Mouse (Mus musculus): ENCODE measurements around the gene Chp1. TPM values are rescaled to one million over a fixed set of nuclear protein-coding genes. Genes with fewer than 3 reads are reported as not detected.
"Not testable (repeated sequence)": the region's sequence is repeated elsewhere in the genome, so short reads cannot be mapped to it uniquely, and the experiment has no call there.

The Chp1 gene
- polyA plus RNA-seq, 1 experiment from 2014 or later = 73.6 TPM

DNA sequence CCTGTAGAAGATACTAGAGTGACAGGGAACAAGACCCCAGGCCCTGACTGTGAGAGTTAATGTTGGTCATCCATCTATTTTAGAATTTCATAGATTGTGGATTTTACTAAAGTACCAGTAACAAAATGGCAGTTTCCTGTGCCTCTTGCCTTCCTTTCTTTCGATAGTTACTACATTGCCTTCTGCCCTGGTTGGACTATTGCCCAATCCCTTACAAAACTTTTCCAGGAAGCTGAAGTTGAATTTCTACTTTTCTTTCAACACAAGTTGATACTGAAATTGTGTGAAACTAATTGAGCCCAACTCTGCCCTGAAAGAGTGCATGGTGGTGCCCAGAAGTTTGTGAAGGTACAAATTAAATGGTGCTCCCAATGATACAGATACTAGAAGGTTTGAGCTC, 25.0 kb downstream of the Chp1 start:
- no peak for ATAC-seq (ENCODE audit: insufficient read depth, low FRiP score, low read depth)

DNA sequence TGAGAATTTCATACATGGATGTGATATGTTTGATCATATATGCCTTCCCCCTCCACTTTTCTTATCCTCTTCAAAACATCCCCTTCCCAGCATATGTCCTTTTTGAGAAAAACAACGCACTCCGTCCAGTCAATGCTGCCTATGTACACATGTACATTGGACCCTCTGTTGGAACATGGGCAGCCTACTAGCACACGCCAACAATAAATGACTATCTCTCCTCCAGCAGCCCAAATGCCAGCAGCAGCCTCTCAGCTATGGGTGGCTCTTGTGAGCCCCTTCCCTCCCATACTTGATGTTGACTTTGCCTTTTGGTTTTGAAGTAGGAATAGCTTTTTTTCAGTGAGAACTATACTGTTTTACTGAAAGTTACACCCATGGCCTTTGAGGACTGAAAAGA, 34.1 kb downstream of the Chp1 start:
- H3K4me2 ChIP-seq = no peak overlapping the region

More for the DNA sequence above, 25.0 kb downstream of the Chp1 start:
- H3K9me3 ChIP-seq = no peaks in the 10 kb centered on the region
- WGBS = 76% methylated on average over 1 of the region's 1 CpGs
- H3K36me3 ChIP-seq = no peaks in the 10 kb centered on the region
- no peak overlapping the region for H3K27ac ChIP-seq
- H3K9ac ChIP-seq = no peak overlapping the region
- no peak overlapping the region for H3K4me3 ChIP-seq (replicated peaks)
- H3K27me3 ChIP-seq (replicated peaks) = no peaks in the 10 kb centered on the region
- no peaks in the 10 kb centered on the region for H3K4me1 ChIP-seq
- H3K4me2 ChIP-seq = no peak overlapping the region

DNA sequence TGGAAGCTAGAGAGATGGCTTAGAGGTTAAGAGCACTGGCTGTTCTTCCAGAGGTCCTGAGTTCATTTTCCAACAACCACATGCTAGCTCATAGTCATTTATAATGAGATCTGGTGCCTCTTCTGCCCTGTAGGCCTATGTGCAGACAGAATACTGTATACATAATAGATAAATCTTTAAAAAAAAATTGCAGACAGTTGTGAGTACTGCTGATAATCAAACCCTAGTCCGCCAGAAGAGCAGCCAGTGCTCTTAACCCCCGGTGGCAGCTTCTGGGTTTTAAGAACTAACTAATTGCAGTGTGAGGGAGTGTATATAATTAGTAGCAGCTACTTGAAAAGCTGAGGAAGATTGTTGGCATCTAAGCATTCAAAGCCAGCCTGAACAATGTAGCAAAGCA, 35.9 kb downstream of the Chp1 start:
- Histone ChIP-seq H3K9ac (no peak overlapping the region), H3K27ac (no peak overlapping the region), H3K27me3 (replicated peaks) (no peaks in the 10 kb centered on the region), H3K36me3 (no peaks in the 10 kb centered on the region; the same call in 1 of the 2 replicates), H3K4me3 (replicated peaks) (no peak overlapping the region), H3K9me3 (no peaks in the 10 kb centered on the region), H3K4me2 (no peak overlapping the region), H3K4me1 (no peaks in the 10 kb centered on the region)
- ATAC-seq (ENCODE audit: insufficient read depth, low FRiP score, low read depth) = no peak
- WGBS = 46% methylated on average over 2 of the region's 2 CpGs

More for the DNA sequence above, 34.1 kb downstream of the Chp1 start:
- H3K36me3 ChIP-seq = no peaks in the 10 kb centered on the region; the same call in 1 of the 2 replicates
- no peaks in the 10 kb centered on the region for H3K27me3 ChIP-seq (replicated peaks)
- ATAC-seq (ENCODE audit: insufficient read depth, low FRiP score, low read depth) = no peak
- H3K9ac ChIP-seq = no peak overlapping the region
- no peaks in the 10 kb centered on the region for H3K4me1 ChIP-seq
- no peak overlapping the region for H3K4me3 ChIP-seq (replicated peaks)
- no peak overlapping the region for H3K27ac ChIP-seq
- no peaks in the 10 kb centered on the region for H3K9me3 ChIP-seq
- 92% methylated on average over 3 of the region's 3 CpGs for WGBS

DNA sequence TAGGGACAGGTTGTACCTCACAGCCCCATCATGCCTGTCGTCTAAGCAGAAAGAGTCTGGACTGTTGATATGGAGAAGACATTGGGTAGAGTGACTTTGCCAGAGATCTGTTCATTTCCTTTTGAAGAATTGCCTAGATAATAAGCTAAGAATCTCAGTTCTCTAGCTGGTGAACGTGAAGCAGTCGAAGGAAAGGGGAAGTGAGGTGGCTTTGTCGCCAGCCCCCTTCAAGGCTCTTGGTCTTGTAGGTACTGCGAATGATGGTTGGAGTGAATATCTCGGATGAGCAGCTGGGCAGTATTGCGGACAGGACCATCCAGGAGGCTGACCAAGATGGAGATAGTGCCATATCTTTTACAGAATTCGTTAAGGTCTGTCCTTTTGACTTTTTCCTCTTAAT, 36.8 kb downstream of the Chp1 start:
- Histone ChIP-seq H3K27me3 (replicated peaks) (no peaks in the 10 kb centered on the region), H3K36me3 (no peaks in the 10 kb centered on the region; the same call in 1 of the 2 replicates), H3K4me1 (no peaks in the 10 kb centered on the region), H3K9ac (no peak overlapping the region), H3K9me3 (no peaks in the 10 kb centered on the region), H3K4me3 (replicated peaks) (no peak overlapping the region), H3K4me2 (no peak overlapping the region), H3K27ac (no peak overlapping the region)
- no peak for ATAC-seq (ENCODE audit: insufficient read depth, low FRiP score, low read depth)
- 86% methylated on average over 8 of the region's 8 CpGs for WGBS

DNA sequence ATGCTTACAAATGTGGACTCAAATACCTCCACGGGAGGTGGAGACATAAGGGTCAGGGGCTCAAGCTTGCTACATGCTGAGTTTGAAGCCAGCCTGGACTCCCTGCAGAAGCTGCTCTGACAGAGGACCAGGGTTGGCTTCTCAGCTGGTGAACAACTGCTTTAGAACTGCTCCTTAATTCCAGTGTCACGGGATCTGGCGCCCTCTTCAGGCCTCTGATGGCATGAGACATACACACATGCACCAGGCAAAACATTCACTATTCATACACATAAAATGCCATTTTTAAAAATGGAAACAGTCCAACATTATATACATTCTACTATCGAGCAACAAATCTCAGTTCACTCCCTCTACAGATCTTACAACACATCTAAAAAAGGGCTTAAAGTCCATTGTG, 39.9 kb downstream of the Chp1 start:
- WGBS = 15% methylated on average over 4 of the region's 4 CpGs
- Histone ChIP-seq H3K36me3 (no peaks in the 10 kb centered on the region), H3K4me1 (no peaks in the 10 kb centered on the region), H3K9ac (no peak overlapping the region), H3K4me2 (no peak overlapping the region), H3K4me3 (replicated peaks) (no peak overlapping the region), H3K27me3 (replicated peaks) (no peaks in the 10 kb centered on the region), H3K27ac (no peak overlapping the region), H3K9me3 (no peaks in the 10 kb centered on the region)
- no peak for ATAC-seq (ENCODE audit: insufficient read depth, low FRiP score, low read depth)

DNA sequence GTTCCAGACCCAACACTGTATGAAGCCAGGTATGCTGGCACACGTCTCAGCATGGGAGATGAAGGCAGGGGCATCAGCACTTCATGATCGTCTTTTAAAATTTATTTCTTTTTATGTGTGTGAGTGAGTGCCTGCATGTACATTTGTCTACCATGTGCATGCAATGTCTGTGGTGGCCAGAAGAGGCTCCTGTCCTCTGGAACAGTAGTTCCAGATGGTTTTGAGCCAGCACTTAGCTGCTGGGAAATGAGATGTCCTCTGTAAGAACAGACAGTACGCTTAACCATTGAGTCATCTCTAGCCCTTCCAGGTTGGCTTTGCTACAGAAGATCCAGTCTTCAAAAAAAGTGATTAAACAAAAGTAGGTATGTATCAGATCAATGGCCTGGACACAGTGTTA, 43.8 kb downstream of the Chp1 start:
- ATAC-seq (ENCODE audit: insufficient read depth, low FRiP score, low read depth) = no peak
- Histone ChIP-seq H3K27ac (no peak overlapping the region), H3K4me3 (replicated peaks) (no peak overlapping the region), H3K27me3 (replicated peaks) (no peaks in the 10 kb centered on the region), H3K4me2 (no peak overlapping the region), H3K9me3 (no peaks in the 10 kb centered on the region), H3K36me3 (no peaks in the 10 kb centered on the region), H3K4me1 (peaks cover 5% of the 10 kb centered on the region; the same call in 1 of the 2 replicates), H3K9ac (no peak overlapping the region)
- 84% methylated on average over 3 of the region's 3 CpGs for WGBS

DNA sequence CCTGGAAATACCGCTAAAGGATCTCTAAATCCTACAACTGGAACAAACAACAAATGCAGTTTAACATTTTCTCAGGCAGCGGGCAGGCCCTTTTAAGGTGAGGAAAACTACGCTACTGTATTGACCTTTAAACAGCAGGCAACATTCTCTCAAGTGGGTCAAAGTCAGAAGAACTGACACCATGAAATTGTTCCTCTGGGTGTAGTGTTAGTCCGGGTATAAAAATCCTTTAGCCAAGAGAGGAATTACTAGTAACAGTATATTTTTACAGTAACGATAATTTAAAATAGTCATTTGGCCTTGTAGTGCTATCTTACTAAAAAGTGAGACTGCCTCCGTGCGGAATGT, 46.2 kb downstream of the Chp1 start:
- H3K9me3 ChIP-seq = no peaks in the 10 kb centered on the region
- no peak overlapping the region for H3K9ac ChIP-seq
- H3K4me1 ChIP-seq = peaks cover 5% of the 10 kb centered on the region; the same call in 1 of the 2 replicates
- peak overlapping the region; percentile 81 for H3K27ac ChIP-seq
- WGBS = 9% methylated on average over 7 of the region's 7 CpGs
- peaks cover 15% of the 10 kb centered on the region for H3K36me3 ChIP-seq
- H3K27me3 ChIP-seq (replicated peaks) = no peaks in the 10 kb centered on the region
- H3K4me3 ChIP-seq (replicated peaks) = peak overlapping the region; percentile 89
- ATAC-seq (ENCODE audit: insufficient read depth, low FRiP score, low read depth) = peak; percentile 16; the same call in 1 of the 2 replicates
- H3K4me2 ChIP-seq = peak overlapping the region; percentile 50

DNA sequence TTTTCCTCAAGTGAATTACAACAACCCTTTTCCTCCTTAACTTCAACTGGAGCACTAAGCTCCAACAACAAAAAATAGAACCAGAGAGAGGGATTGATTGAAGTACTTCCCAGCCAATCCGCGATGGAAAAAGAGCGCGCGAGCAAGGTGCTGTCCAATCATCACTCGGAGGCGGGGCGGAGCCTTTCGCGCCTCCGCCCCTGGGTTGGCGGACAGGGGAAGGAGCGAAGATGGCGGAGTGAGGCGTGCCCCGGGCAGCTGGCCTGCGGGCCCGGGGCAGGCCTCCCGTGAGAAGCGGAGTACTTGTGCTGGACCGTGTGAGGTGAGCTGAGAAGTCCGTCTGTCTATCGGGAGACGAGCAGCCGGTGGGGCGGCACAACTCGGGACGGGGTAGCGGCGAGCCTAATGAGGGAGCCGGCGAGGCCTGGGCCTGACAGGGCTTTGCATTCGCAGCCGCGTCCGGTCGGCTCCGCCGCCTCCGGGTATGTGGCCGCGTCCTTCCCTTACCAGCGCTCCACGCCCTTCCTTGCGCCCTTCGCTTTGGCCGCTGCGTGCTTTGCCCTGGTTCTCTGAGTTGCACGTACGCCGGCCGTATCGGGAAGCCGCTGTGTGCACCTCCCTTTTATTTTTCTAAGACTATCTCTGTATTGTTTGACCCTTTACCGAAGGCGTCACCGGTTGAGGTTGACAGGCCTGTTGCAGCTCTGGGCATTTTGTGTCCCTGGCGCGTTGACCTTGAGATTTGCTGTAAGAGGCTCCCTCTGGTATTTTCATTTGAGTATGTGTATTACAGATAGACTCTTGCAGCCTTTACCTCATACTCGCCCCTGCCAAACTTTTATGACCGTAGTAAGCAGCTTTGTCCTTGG, 46.9 kb downstream of the Chp1 start:
- peak overlapping the region; percentile 60 for H3K4me2 ChIP-seq
- H3K4me3 ChIP-seq (replicated peaks) = peak overlapping the region; percentile 89
- no peaks in the 10 kb centered on the region for H3K27me3 ChIP-seq (replicated peaks)
- H3K9ac ChIP-seq = peak overlapping the region; percentile 84
- H3K36me3 ChIP-seq = peaks cover 18% of the 10 kb centered on the region
- WGBS = under 1% methylated on average over 61 of the region's 61 CpGs
- peak overlapping the region; percentile 92 for H3K27ac ChIP-seq
- ATAC-seq (ENCODE audit: insufficient read depth, low FRiP score, low read depth) = peak; percentile 96
- H3K9me3 ChIP-seq = no peaks in the 10 kb centered on the region
- H3K4me1 ChIP-seq = peaks cover 5% of the 10 kb centered on the region; the same call in 1 of the 2 replicates

DNA sequence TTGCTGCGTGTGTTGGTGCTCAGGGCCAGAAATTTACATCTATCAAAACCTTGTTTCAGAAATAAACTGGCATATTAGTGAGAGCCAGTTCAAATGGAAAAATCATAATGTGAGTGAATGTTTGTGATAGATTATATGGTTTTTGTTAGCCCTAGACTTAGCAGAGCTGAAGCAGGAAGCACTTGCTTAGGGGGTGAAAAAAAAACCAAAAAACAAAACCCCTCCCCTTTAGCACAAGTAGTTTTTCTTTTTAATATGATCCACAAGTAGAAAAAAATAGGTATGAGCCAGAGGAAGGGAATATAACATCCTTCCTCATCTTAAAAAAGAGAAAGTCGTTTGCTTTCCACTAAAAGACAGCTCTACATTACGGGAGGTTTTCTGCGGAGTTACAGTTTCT, 47.8 kb downstream of the Chp1 start:
- Histone ChIP-seq H3K27ac (no peak overlapping the region), H3K4me3 (replicated peaks) (peak overlapping the region; percentile 89), H3K4me2 (peak overlapping the region; percentile 60), H3K4me1 (peaks cover 5% of the 10 kb centered on the region; the same call in 1 of the 2 replicates), H3K9me3 (no peaks in the 10 kb centered on the region), H3K27me3 (replicated peaks) (no peaks in the 10 kb centered on the region), H3K9ac (peak overlapping the region; percentile 84), H3K36me3 (peaks cover 23% of the 10 kb centered on the region)
- no peak for ATAC-seq (ENCODE audit: insufficient read depth, low FRiP score, low read depth)
- WGBS = 30% methylated on average over 4 of the region's 4 CpGs

DNA sequence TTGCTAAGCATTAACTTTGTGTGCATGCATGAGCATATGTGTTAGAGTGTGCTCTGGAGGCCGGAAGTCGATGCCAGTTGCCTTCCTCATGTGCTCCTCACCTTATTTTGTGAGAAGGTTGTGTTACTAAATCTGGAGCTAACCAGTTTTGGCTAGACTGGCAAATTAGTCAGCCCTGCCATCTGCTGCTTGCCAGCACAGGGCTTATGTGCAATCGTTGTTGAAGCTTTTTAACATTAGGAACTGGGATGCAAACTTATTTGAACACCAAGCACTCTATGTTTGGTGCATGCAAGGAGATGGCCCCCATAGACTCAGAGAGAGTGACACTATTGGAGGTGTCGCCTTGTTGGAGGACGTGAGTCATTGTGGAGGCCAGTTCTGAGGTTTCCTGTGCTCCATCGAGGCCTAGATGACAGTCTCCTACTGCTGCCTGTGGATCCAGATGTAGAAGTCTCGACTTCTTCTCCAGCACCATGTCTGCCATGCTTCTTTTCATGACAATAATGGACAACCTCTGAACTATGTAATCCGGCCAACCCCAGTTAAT, 49.4 kb downstream of the Chp1 start:
- no peak for ATAC-seq (ENCODE audit: insufficient read depth, low FRiP score, low read depth)
- H3K27me3 ChIP-seq (replicated peaks) = no peaks in the 10 kb centered on the region
- 87% methylated on average over 8 of the region's 8 CpGs for WGBS
- peaks cover 28% of the 10 kb centered on the region for H3K36me3 ChIP-seq
- H3K9me3 ChIP-seq = no peaks in the 10 kb centered on the region
- H3K4me3 ChIP-seq (replicated peaks) = no peak overlapping the region
- no peak overlapping the region for H3K27ac ChIP-seq
- no peak overlapping the region for H3K4me2 ChIP-seq
- H3K9ac ChIP-seq = no peak overlapping the region
- peaks cover 5% of the 10 kb centered on the region; the same call in 1 of the 2 replicates for H3K4me1 ChIP-seq

DNA sequence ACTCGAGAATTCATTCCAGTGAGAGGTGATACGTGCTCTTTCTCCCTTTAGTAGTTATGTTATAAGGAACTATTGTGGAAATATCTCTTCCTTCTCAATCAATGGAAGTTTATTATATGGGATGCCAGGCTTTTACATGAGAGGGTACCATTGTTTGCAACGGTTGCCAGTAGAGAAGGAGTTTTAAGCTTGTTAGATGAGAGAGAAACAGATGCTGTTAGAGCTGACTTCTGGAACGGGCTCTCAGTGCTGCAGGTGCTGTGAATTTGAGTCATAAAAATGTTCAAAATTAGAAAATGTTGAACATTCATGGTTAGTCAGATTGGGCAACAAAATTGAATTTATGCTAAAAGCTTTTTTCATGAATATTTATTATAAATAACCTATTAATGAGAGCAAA, 53.5 kb downstream of the Chp1 start:
- Histone ChIP-seq H3K4me3 (replicated peaks) (no peak overlapping the region), H3K36me3 (peaks cover 34% of the 10 kb centered on the region), H3K27me3 (replicated peaks) (no peaks in the 10 kb centered on the region), H3K9ac (no peak overlapping the region), H3K4me1 (no peaks in the 10 kb centered on the region), H3K9me3 (no peaks in the 10 kb centered on the region), H3K4me2 (no peak overlapping the region), H3K27ac (no peak overlapping the region)
- 85% methylated on average over 4 of the region's 4 CpGs for WGBS
- ATAC-seq (ENCODE audit: insufficient read depth, low FRiP score, low read depth) = no peak

DNA sequence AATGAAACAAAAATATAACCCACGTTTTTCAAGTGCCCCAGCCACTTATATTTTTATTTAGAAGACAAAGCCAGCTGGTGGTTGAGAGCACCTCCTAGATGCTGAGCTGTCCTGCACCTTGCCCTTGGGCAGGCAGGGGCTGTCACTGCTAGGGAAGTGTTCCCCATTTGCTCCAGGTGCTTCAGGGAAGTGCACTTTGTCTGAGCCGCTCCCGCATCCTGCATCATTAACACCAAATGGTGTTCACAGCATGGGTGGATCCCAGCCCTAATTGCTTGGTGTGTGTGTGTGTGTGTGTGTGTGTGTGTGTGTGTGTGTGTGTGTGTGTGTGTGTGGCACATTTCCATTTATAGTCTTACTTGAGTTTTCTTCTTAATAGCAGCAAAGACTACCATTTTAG, 54.1 kb downstream of the Chp1 start:
- H3K4me3 ChIP-seq (replicated peaks); H3K27me3 ChIP-seq (replicated peaks); H3K4me1 ChIP-seq; H3K27ac ChIP-seq; H3K9ac ChIP-seq; H3K4me2 ChIP-seq; ATAC-seq (ENCODE audit: insufficient read depth, low FRiP score, low read depth); H3K9me3 ChIP-seq: not testable (repeated sequence)
- peaks cover 34% of the 10 kb centered on the region for H3K36me3 ChIP-seq
- WGBS = 64% methylated on average over 3 of the region's 3 CpGs
